20 mouse cellular contexts compared by ENCODE assay signal in the genomic region with DNA sequence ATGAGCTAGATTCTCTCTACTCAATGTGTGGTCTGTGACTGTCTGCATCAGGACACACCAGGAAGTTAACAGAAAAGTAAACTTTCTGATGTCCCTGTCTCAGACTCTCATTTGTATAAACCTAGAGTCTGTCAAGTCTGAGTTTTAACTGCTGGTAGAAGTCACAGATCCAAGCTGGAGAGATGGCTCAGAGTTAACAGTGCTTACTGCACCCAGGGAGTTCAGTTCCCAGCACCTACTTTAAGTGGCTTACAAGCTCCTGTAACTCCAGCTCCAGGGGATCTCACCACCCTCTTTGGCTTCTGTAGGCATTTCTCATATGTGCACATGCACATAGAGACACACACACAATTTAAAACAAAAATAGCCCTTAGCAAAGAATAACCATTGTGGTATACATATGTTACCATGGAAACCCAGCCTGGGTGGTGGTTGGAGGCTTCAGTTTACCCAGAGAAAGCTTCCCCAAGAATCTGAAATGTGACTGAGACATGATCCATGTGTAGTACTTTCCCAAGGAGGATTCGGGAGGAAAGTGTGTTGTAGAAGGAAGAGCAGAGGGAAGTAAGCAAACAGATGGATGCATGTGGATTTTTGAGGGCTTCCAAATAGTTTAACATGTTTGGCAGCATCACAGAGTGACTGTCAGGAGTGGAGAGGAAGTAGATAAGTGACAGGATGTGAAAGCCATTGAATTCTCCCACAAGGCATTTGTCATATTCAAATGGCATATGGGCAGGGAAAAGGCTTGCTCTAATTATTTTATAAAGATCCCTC.
DNase-seq lines count a peak whose midpoint lies in the region; ATAC-seq and TF ChIP-seq lines count a peak whose summit lies in the region.
"Had no signal": no experiment of that assay in that cellular context is flagged by ENCODE, and none has a peak within 500 bp of the region (broad histone marks: within the 10 kb centered on the region; RNA-seq: fewer than 3 reads in every experiment).

No protein-coding gene starts in this region.

- 81% methylated on average over 1 of the region's 1 CpGs for WGBS in embryonic facial prominence, embryonic 11.5 days
- 68% methylated on average over 1 of the region's 1 CpGs for WGBS in embryonic facial prominence, embryonic 10.5 days

- no peaks in the 10 kb centered on the region for H3K4me1 ChIP-seq in embryonic facial prominence, embryonic 11.5 days (ENCODE audit: control insufficient read depth, insufficient read depth, low read length)
- peaks cover 5% of the 10 kb centered on the region; the same call in 1 of the 2 replicates for H3K4me1 ChIP-seq in embryonic facial prominence, embryonic 10.5 days
- H3K4me1 ChIP-seq: hindbrain, embryonic 13.5 days; limb, embryonic 10.5 days; liver, embryonic 13.5 days; megakaryocyte, embryonic 14.5 days had no signal

- ATAC-seq in embryonic facial prominence, embryonic 11.5 days (replicated peaks; ENCODE audit: insufficient number of reproducible peaks, low FRiP score, low TSS enrichment, low read depth), result no peak
- ATAC-seq: Patski had no signal

- no peaks in the 10 kb centered on the region for H3K36me3 ChIP-seq in embryonic facial prominence, embryonic 11.5 days (replicated peaks; ENCODE audit: control insufficient read depth, insufficient read depth, low read depth, low read length)
- no peaks in the 10 kb centered on the region for H3K36me3 ChIP-seq in embryonic facial prominence, embryonic 10.5 days (replicated peaks)
- H3K36me3 ChIP-seq: heart, embryonic 13.5 days; hindbrain, embryonic 13.5 days; limb, embryonic 10.5 days; liver, embryonic 13.5 days had no signal

- H3K27me3 ChIP-seq in embryonic facial prominence, embryonic 11.5 days (ENCODE audit: control insufficient read depth, insufficient read depth, low read length), result no peaks in the 10 kb centered on the region
- H3K27me3 ChIP-seq in embryonic facial prominence, embryonic 10.5 days (replicated peaks; ENCODE audit: low read depth, poor library complexity, severe bottlenecking), result no peaks in the 10 kb centered on the region
- H3K27me3 ChIP-seq: heart, embryonic 13.5 days; hindbrain, embryonic 13.5 days; liver, embryonic 13.5 days; megakaryocyte, embryonic 14.5 days had no signal

- H3K4me3 ChIP-seq in embryonic facial prominence, embryonic 11.5 days (ENCODE audit: low read depth, low read length), result no peak overlapping the region
- H3K4me3 ChIP-seq in embryonic facial prominence, embryonic 10.5 days, result no peak overlapping the region
- H3K4me3 ChIP-seq in layer of hippocampus, adult 2 months, result no peak overlapping the region
- H3K4me3 ChIP-seq: heart, embryonic 13.5 days; hindbrain, embryonic 13.5 days; limb, embryonic 10.5 days; liver, embryonic 13.5 days; megakaryocyte, embryonic 14.5 days; myocyte had no signal

- no peak overlapping the region for H3K27ac ChIP-seq in embryonic facial prominence, embryonic 11.5 days (replicated peaks; ENCODE audit: low read depth, low read length)
- H3K27ac ChIP-seq in embryonic facial prominence, embryonic 10.5 days (replicated peaks), result no peak overlapping the region
- H3K27ac ChIP-seq in layer of hippocampus, adult 2 months, result no peak overlapping the region
- H3K27ac ChIP-seq: heart, embryonic 13.5 days; hindbrain, embryonic 13.5 days; limb, embryonic 10.5 days; liver, embryonic 13.5 days had no signal

- no peaks in the 10 kb centered on the region for H3K9me3 ChIP-seq in embryonic facial prominence, embryonic 11.5 days (replicated peaks; ENCODE audit: control insufficient read depth, low read length)
- no peaks in the 10 kb centered on the region for H3K9me3 ChIP-seq in embryonic facial prominence, embryonic 10.5 days
- H3K9me3 ChIP-seq: heart, embryonic 13.5 days; hindbrain, embryonic 13.5 days; limb, embryonic 10.5 days; liver, embryonic 13.5 days; megakaryocyte, embryonic 14.5 days had no signal

- TF ChIP-seq CTCF in layer of hippocampus, adult 2 months (conservative IDR thresholded peaks at IDR 0.05), result no peak

- H3K9ac ChIP-seq in embryonic facial prominence, embryonic 11.5 days (replicated peaks; ENCODE audit: low read length), result no peak overlapping the region; the same call in 1 of the 2 replicates
- H3K9ac ChIP-seq: heart, embryonic 13.5 days; hindbrain, embryonic 13.5 days; liver, embryonic 13.5 days had no signal

- DNase-seq in embryonic facial prominence, embryonic 11.5 days (ENCODE audit: low spot score), result peak; percentile 2
- DNase-seq in embryonic facial prominence, embryonic 10.5 days (ENCODE audit: low spot score), result no peak
- peak; percentile 27 for DNase-seq in layer of hippocampus, adult 11-12 months (ENCODE audit: low spot score)
- DNase-seq in layer of hippocampus, postnatal 25 days (ENCODE audit: extremely low spot score in 1 of 2, low spot score in 1 of 2), result no peak
- DNase-seq in brain, adult 2 months (ENCODE audit: low read depth, low spot score), result peak; percentile 17
- DNase-seq in layer of hippocampus, adult 2 months (ENCODE audit: low spot score in 2 of 2), result peak; percentile 21 to 62
- DNase-seq in MN1 (ENCODE audit: low spot score), result no peak
- no peak for DNase-seq in ovary, postnatal 10 days (ENCODE audit: low spot score)
- DNase-seq: cerebellum, adult 2 months; gastrocnemius, postnatal 25 days; kidney, adult 9 months; liver, embryonic 13.5 days; right cerebral cortex, postnatal 25 days; thymus, postnatal 36 days had no signal

- H3K4me2 ChIP-seq in embryonic facial prominence, embryonic 11.5 days (ENCODE audit: low read depth, low read length), result no peak overlapping the region
- H3K4me2 ChIP-seq: heart, embryonic 13.5 days; hindbrain, embryonic 13.5 days; liver, embryonic 13.5 days had no signal

Comparison
In these comparisons a context has a peak if more than half of its experiments do, and no peak if none do; other contexts are left out.
1. DNase-seq: peak in embryonic facial prominence, embryonic 11.5 days (single experiment), layer of hippocampus, adult 11-12 months (single experiment), brain, adult 2 months (single experiment) and layer of hippocampus, adult 2 months (2 of 2); none in embryonic facial prominence, embryonic 10.5 days (single experiment), layer of hippocampus, postnatal 25 days (0 of 2), MN1 (single experiment) and ovary, postnatal 10 days (single experiment).